Mouse (Mus musculus) testis, adult 2 months (tissue): ENCODE data around the gene Cmss1.

Experiments used
- CTCF ChIP-seq: fragments of 200-500 bp; IDR thresholded peaks from 2 replicates; pipeline ENCODE4 v1.5.1; 2012; ENCODE audit warnings: low read depth, mild to moderate bottlenecking, inconsistent platforms, low read length, moderate library complexity; ENCODE audit not compliant: control insufficient read depth, insufficient read depth, insufficient replicate concordance
- POLR2A ChIP-seq: fragments of 200-500 bp; IDR thresholded peaks from 2 replicates; pipeline ENCODE4 v1.6.1; 2012; ENCODE audit warnings: low read depth, mild to moderate bottlenecking, inconsistent platforms, low read length, moderate library complexity; ENCODE audit not compliant: control insufficient read depth

DNA sequence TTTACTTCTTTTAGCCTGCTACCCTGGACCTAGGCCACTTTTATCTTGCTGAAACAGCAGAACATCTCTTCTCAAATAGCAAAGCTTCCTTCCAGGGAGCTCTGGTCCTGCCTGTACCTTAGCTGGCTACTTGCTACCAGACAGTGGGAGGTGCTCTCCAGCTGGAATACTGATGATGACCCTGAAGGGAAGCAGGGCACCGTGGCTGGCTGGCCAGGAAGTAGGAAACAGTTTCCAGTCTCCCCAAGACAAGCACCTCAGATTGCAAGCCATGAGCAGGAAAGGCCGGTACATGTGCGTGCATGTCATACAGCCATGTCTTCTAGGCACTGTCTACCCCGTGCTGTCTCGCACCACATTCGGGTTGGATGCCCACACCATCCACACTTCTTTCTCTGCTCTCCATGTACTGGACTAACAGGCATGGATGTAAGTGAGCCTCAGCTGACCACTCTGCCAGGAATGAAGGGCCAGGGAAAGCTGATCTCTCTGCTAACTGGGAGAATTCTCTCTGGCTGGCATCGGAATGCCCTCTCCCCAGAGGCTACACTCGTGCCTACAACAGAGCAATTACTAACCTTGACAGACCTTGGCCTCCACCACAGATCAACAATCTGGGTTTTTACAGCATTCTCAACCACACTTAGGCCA, 236.7 kb downstream of the Cmss1 start:
- TF ChIP-seq CTCF (no peak), POLR2A (no peak)
